Mouse (Mus musculus): Measurements from ENCODE around the gene Galnt18.

- TF ChIP-seq CTCF (IDR thresholded peaks at IDR 0.05; ENCODE audit: borderline replicate concordance, extremely low read depth, insufficient read depth, insufficient read length) (no peak), POLR2A (IDR thresholded peaks at IDR 0.05; ENCODE audit: borderline replicate concordance, extremely low read depth, insufficient read depth, insufficient read length, poor library complexity, severe bottlenecking) (no peak)
These were observed 831 bp downstream of the Galnt18 start for GRCm38 (mm10) chr7:111778789-111779503.
